7 mouse cellular contexts compared by ENCODE assay signal in genomic region chr15:80225796-80226195, GRCm38 (mm10). TPM values are rescaled to one million over a fixed set of nuclear protein-coding genes. Genes with fewer than 3 reads are reported as not detected.
A peak's percentile ranks its signal among the peaks of the same experiment; 100 is the strongest.
DNase-seq lines count a peak whose midpoint lies in the region; ATAC-seq and TF ChIP-seq lines count a peak whose summit lies in the region.

No protein-coding gene starts in this region.

- 47% methylated on average over 2 of the region's 2 CpGs for WGBS in liver, embryonic 12.5 days (ENCODE audit: insufficient replicate concordance)

- no peaks in the 10 kb centered on the region for H3K36me3 ChIP-seq in G1E (replicated peaks)
- H3K36me3 ChIP-seq in liver, embryonic 12.5 days = no peaks in the 10 kb centered on the region

- peaks cover 33% of the 10 kb centered on the region for H3K27me3 ChIP-seq in G1E (ENCODE audit: insufficient read depth, low read length)
- no peaks in the 10 kb centered on the region for H3K27me3 ChIP-seq in liver, embryonic 12.5 days (replicated peaks)

- TF ChIP-seq CTCF in G1E (IDR thresholded peaks at IDR 0.05; ENCODE audit: low read depth, low read length) = peak; percentile 31

- ATAC-seq in G1E (ENCODE audit: extremely low read depth, insufficient number of reproducible peaks, low FRiP score, poor library complexity, severe bottlenecking) = no peak
- 0 out of 2 replicates have a peak, but pooled peaks have one; percentile 22 for ATAC-seq in liver, embryonic 12.5 days

- no peaks in the 10 kb centered on the region for H3K9me3 ChIP-seq in G1E (replicated peaks)
- no peaks in the 10 kb centered on the region for H3K9me3 ChIP-seq in liver, embryonic 12.5 days (replicated peaks)

- H3K9ac ChIP-seq in liver, embryonic 12.5 days = no peak overlapping the region

- peak; percentile 55 to 67 for DNase-seq in layer of hippocampus, postnatal 10 days (ENCODE audit: low spot score in 2 of 2)
- no peak for DNase-seq in layer of hippocampus, adult 9-10 months (ENCODE audit: low spot score)
- DNase-seq in G1E (ENCODE audit: low spot score) = no peak
- peak; percentile 67 for DNase-seq in brain, adult 2 months (ENCODE audit: low read depth, low spot score)
- DNase-seq in gastrocnemius, postnatal 14 days = peak; percentile 35
- peak; percentile 63 for DNase-seq in spleen, adult 12 weeks (ENCODE audit: low spot score)

- H3K4me3 ChIP-seq in G1E (ENCODE audit: low read depth, low read length) = no peak overlapping the region
- no peak overlapping the region for H3K4me3 ChIP-seq in liver, embryonic 12.5 days

- intact Hi-C loops in gastrocnemius, postnatal 14 days (cut with DNase I; ENCODE audit: low total_unique reads) = loop anchor here (5.0 to 10.0 kb wide), 2 partner anchors 37 to 111 kb away; partner anchors contain the start of gene Rps19bp1

- H3K4me2 ChIP-seq in liver, embryonic 12.5 days = no peak overlapping the region

- no peak overlapping the region for H3K27ac ChIP-seq in liver, embryonic 12.5 days

- H3K4me1 ChIP-seq in G1E (ENCODE audit: insufficient read depth, low read depth, low read length) = peaks cover 13% of the 10 kb centered on the region
- H3K4me1 ChIP-seq in liver, embryonic 12.5 days = peaks cover 8% of the 10 kb centered on the region; the same call in 1 of the 2 replicates

RNA-seq across cellular contexts. Expression of gene Mief1, which starts 8.0 kb away (rescaled TPM):
- 10 to 100 TPM; 32.3 to 34.3 TPM for total RNA-seq in layer of hippocampus, postnatal 10 days (2021)
- total RNA-seq in G1E (2014; fragmentation: Nextera tagmentation) = 35.4 and 44.9 TPM in 2 replicates
- total RNA-seq in G1E (2017) = 36.1 and 36.8 TPM in 2 replicates
- 20.2 and 26.6 TPM in 2 replicates for polyA plus RNA-seq in G1E (2012)
- total RNA-seq in gastrocnemius, postnatal 14 days (2021) = 10 to 100 TPM; 20.7 TPM
- 29.1 and 30.1 TPM in 2 replicates for polyA plus RNA-seq in liver, embryonic 12.5 days (2016; fragmentation: Nextera tagmentation; extraction: Ambion mirVana)

RNA-seq across cellular contexts. Expression of gene AC140267.1, which starts 9.8 kb away (rescaled TPM):
- total RNA-seq in layer of hippocampus, postnatal 10 days (2021) = 10 to 100 TPM; 21.1 to 23.0 TPM
- total RNA-seq in G1E (2014; fragmentation: Nextera tagmentation) (14.0 TPM in 1 of 2 replicates, not detected in the other), G1E (2017) (not detected in 2 replicates)
- polyA plus RNA-seq in G1E (2012) = not detected in 2 replicates
- 1 to 10 TPM; 2.2 to 6.2 TPM for total RNA-seq in gastrocnemius, postnatal 14 days (2021)
- not detected in 2 replicates for polyA plus RNA-seq in liver, embryonic 12.5 days (2016; fragmentation: Nextera tagmentation; extraction: Ambion mirVana)

RNA-seq across cellular contexts. Expression of gene Atf4, which starts 29.2 kb away (rescaled TPM):
- total RNA-seq in layer of hippocampus, postnatal 10 days (2021) = 100 to 1,000 TPM; 102 to 108 TPM
- total RNA-seq in G1E (2014; fragmentation: Nextera tagmentation) (45.1 and 51.4 TPM in 2 replicates), G1E (2017) (81.2 and 85.3 TPM in 2 replicates)
- polyA plus RNA-seq in G1E (2012) = 146 and 170 TPM in 2 replicates
- 100 to 1,000 TPM; 101 to 102 TPM for total RNA-seq in gastrocnemius, postnatal 14 days (2021)
- polyA plus RNA-seq in liver, embryonic 12.5 days (2016; fragmentation: Nextera tagmentation; extraction: Ambion mirVana) = 141 and 145 TPM in 2 replicates

RNA-seq across cellular contexts. Expression of gene Rps19bp1, which starts 38.3 kb away (rescaled TPM):
- total RNA-seq in layer of hippocampus, postnatal 10 days (2021) = 10 to 100 TPM; 39.9 to 42.2 TPM
- total RNA-seq in G1E (2014; fragmentation: Nextera tagmentation) (46.5 and 58.3 TPM in 2 replicates), G1E (2017) (22.6 and 25.9 TPM in 2 replicates)
- polyA plus RNA-seq in G1E (2012) = 67.2 and 96.3 TPM in 2 replicates
- total RNA-seq in gastrocnemius, postnatal 14 days (2021) = 10 to 100 TPM; 15.8 to 17.7 TPM
- polyA plus RNA-seq in liver, embryonic 12.5 days (2016; fragmentation: Nextera tagmentation; extraction: Ambion mirVana) = 46.8 and 47.0 TPM in 2 replicates

RNA-seq across cellular contexts. Expression of gene Mgat3, which starts 52.3 kb away (rescaled TPM):
- 10 to 100 TPM; 85.8 to 89.8 TPM for total RNA-seq in layer of hippocampus, postnatal 10 days (2021)
- total RNA-seq in G1E (2014; fragmentation: Nextera tagmentation) = not detected in 2 replicates
- not detected in 2 replicates for total RNA-seq in G1E (2017)
- polyA plus RNA-seq in G1E (2012) = not detected in 2 replicates
- 1 to 10 TPM; 1.3 to 3.1 TPM for total RNA-seq in gastrocnemius, postnatal 14 days (2021)
- 0.96 and 1.2 TPM in 2 replicates for polyA plus RNA-seq in liver, embryonic 12.5 days (2016; fragmentation: Nextera tagmentation; extraction: Ambion mirVana)

Comparison
In these comparisons a context has a peak if more than half of its experiments do, and no peak if none do; other contexts are left out.
1. DNase-seq: peak in layer of hippocampus, postnatal 10 days (2 of 2), brain, adult 2 months (single experiment), gastrocnemius, postnatal 14 days (single experiment) and spleen, adult 12 weeks (single experiment); none in layer of hippocampus, adult 9-10 months (single experiment) and G1E (single experiment).